In the genomic region with DNA sequence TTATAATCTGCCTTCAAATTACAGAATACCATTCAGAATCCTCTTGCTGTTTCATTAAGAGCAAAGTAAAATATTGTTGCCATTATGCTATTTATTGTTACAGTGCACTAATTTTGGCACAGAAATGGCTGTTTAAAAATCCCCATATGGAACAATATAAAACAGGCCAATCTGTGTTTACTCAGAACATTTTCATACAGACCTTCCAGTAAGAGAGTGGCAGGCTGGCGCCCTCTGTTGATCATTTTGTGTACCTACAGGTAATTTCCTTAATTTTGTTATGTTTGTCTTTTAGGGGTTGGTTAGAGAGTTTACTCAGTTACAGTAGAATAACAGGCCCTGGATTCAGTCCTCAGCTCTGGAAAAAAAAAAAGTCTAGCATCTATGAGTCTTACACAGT, we compare ENCODE assay signal across 9 mouse cellular contexts. TPM values are rescaled to one million over a fixed set of nuclear protein-coding genes. Genes with fewer than 3 reads are reported as not detected.
DNase-seq lines count a peak whose midpoint lies in the region; ATAC-seq and TF ChIP-seq lines count a peak whose summit lies in the region.
"Had no signal": no experiment of that assay in that cellular context is flagged by ENCODE, and none has a peak within 500 bp of the region (broad histone marks: within the 10 kb centered on the region; RNA-seq: fewer than 3 reads in every experiment).

No protein-coding gene starts in this region.

- no peak overlapping the region for H3K27ac ChIP-seq in liver, postnatal 0 days (ENCODE audit: low read depth)
- H3K27ac ChIP-seq in liver, embryonic 12.5 days: no peak overlapping the region
- H3K27ac ChIP-seq in heart, embryonic 10.5 days: no peak overlapping the region
- H3K27ac ChIP-seq: heart, embryonic 15.5 days had no signal

- 2% methylated on average over 1 of the region's 1 CpGs for WGBS in liver, postnatal 0 days (ENCODE audit: insufficient replicate concordance)
- 0% methylated on average over 1 of the region's 1 CpGs for WGBS in liver, embryonic 12.5 days (ENCODE audit: insufficient replicate concordance)
- 3% methylated on average over 1 of the region's 1 CpGs for WGBS in heart, embryonic 10.5 days

- ATAC-seq in frontal cortex, adult (ENCODE audit: low TSS enrichment): peak; percentile 53
- ATAC-seq in liver, postnatal 0 days: no peak
- ATAC-seq in liver, embryonic 12.5 days: no peak

- DNase-seq in frontal cortex, postnatal 36 days (ENCODE audit: low spot score in 2 of 2): no peak
- DNase-seq in liver, postnatal 0 days: no peak
- peak; percentile 54 to 72 for DNase-seq in cerebellum, postnatal 10 days
- DNase-seq in retina, postnatal 1 day: peak; percentile 64
- DNase-seq in adrenal gland, adult 8-10 months: no peak
- no peak for DNase-seq in heart, embryonic 10.5 days (ENCODE audit: low spot score)

- H3K9me3 ChIP-seq in liver, postnatal 0 days (ENCODE audit: low read length): no peaks in the 10 kb centered on the region
- H3K9me3 ChIP-seq in liver, embryonic 12.5 days (replicated peaks): no peaks in the 10 kb centered on the region
- H3K9me3 ChIP-seq in heart, embryonic 10.5 days: no peaks in the 10 kb centered on the region
- H3K9me3 ChIP-seq: heart, embryonic 15.5 days had no signal

- H3K27me3 ChIP-seq in liver, postnatal 0 days (ENCODE audit: insufficient read depth, low read length): no peaks in the 10 kb centered on the region
- H3K27me3 ChIP-seq in liver, embryonic 12.5 days (replicated peaks): no peaks in the 10 kb centered on the region
- no peaks in the 10 kb centered on the region for H3K27me3 ChIP-seq in heart, embryonic 10.5 days (ENCODE audit: insufficient read depth, poor library complexity, severe bottlenecking)
- H3K27me3 ChIP-seq: heart, embryonic 15.5 days had no signal

- no peak overlapping the region for H3K4me3 ChIP-seq in liver, postnatal 0 days (ENCODE audit: low read depth, low read length)
- no peak overlapping the region for H3K4me3 ChIP-seq in liver, embryonic 12.5 days
- no peak overlapping the region for H3K4me3 ChIP-seq in heart, embryonic 10.5 days
- H3K4me3 ChIP-seq: heart, embryonic 15.5 days had no signal

- H3K9ac ChIP-seq in liver, postnatal 0 days (replicated peaks): no peak overlapping the region
- no peak overlapping the region for H3K9ac ChIP-seq in liver, embryonic 12.5 days
- H3K9ac ChIP-seq: heart, embryonic 15.5 days had no signal

- peak; percentile 81 for TF ChIP-seq CTCF in liver, postnatal 0 days (IDR thresholded peaks at IDR 0.05; ENCODE audit: low read depth)

- H3K36me3 ChIP-seq in liver, postnatal 0 days (replicated peaks; ENCODE audit: insufficient read depth, low read length): no peaks in the 10 kb centered on the region
- peaks cover 8% of the 10 kb centered on the region; the same call in 1 of the 2 replicates for H3K36me3 ChIP-seq in liver, embryonic 12.5 days
- peaks cover 12% of the 10 kb centered on the region for H3K36me3 ChIP-seq in heart, embryonic 10.5 days
- H3K36me3 ChIP-seq: heart, embryonic 15.5 days had no signal

- no peak for TF ChIP-seq EP300 in liver, postnatal 0 days (IDR thresholded peaks at IDR 0.05; ENCODE audit: low read depth)

- no peak overlapping the region for H3K4me2 ChIP-seq in liver, postnatal 0 days (ENCODE audit: low read depth, low read length)
- H3K4me2 ChIP-seq in liver, embryonic 12.5 days: no peak overlapping the region
- H3K4me2 ChIP-seq: heart, embryonic 15.5 days had no signal

- H3K4me1 ChIP-seq in liver, postnatal 0 days (ENCODE audit: insufficient read depth): no peaks in the 10 kb centered on the region
- H3K4me1 ChIP-seq in liver, embryonic 12.5 days: peaks cover 5% of the 10 kb centered on the region
- H3K4me1 ChIP-seq in heart, embryonic 10.5 days: peaks cover 10% of the 10 kb centered on the region; the same call in 1 of the 2 replicates

RNA-seq across cellular contexts. Expression of gene Rtkn2, which starts 16.8 kb away (rescaled TPM):
- 1.4 TPM in 2 replicates for polyA plus RNA-seq in liver, postnatal 0 days (2015; fragmentation: Nextera tagmentation; extraction: Ambion mirVana)
- 2.2 and 3.0 TPM in 2 replicates for polyA plus RNA-seq in liver, embryonic 12.5 days (2016; fragmentation: Nextera tagmentation; extraction: Ambion mirVana)
- under 1 TPM in 3 of 4 experiments, not detected in 1; 0.15 to 0.26 (median 0.24) TPM for total RNA-seq in adrenal gland, adult 8-10 months (2022)
- 6.8 and 7.1 TPM in 2 replicates for polyA plus RNA-seq in heart, embryonic 10.5 days (2016; fragmentation: Nextera tagmentation; extraction: Ambion mirVana)

Comparison
In these comparisons a context has a peak if more than half of its experiments do, and no peak if none do; other contexts are left out.
1. DNase-seq: peak in cerebellum, postnatal 10 days (2 of 2) and retina, postnatal 1 day (single experiment); none in frontal cortex, postnatal 36 days (0 of 2), liver, postnatal 0 days (single experiment), adrenal gland, adult 8-10 months (single experiment) and heart, embryonic 10.5 days (single experiment).